In genomic region chr4:136117022-136117421, GRCm38 (mm10) we compare ENCODE assay signal across 8 mouse cellular contexts. TPM values are rescaled to one million over a fixed set of nuclear protein-coding genes. Genes with fewer than 3 reads are reported as not detected.
DNase-seq lines count a peak whose midpoint lies in the region; ATAC-seq and TF ChIP-seq lines count a peak whose summit lies in the region.

No protein-coding gene starts in this region.

- no peak overlapping the region for H3K4me3 ChIP-seq in heart, postnatal 0 days (ENCODE audit: low read depth, low read length)
- no peak overlapping the region for H3K4me3 ChIP-seq in lung, embryonic 15.5 days
- H3K4me3 ChIP-seq in left cerebral cortex, adult 2 months, result no peak overlapping the region

- H3K36me3 ChIP-seq in heart, postnatal 0 days (replicated peaks; ENCODE audit: control insufficient read depth, insufficient read depth, low read length), result no peaks in the 10 kb centered on the region
- H3K36me3 ChIP-seq in lung, embryonic 15.5 days, result no peaks in the 10 kb centered on the region

- 15% methylated on average over 13 of the region's 13 CpGs for WGBS in heart, postnatal 0 days
- 21% methylated on average over 13 of the region's 13 CpGs for WGBS in lung, embryonic 15.5 days

- DNase-seq in ovary, postnatal 36 days (ENCODE audit: low spot score), result peak; percentile 40
- DNase-seq in ovary, postnatal 10 days (ENCODE audit: low spot score), result no peak
- peak; percentile 78 for DNase-seq in heart, postnatal 0 days (ENCODE audit: low spot score)
- DNase-seq in left cerebral cortex, adult 2 months (ENCODE audit: extremely low spot score in 1 of 2, low spot score in 2 of 2), result no peak
- no peak for DNase-seq in thymus, postnatal 4 days

- H3K27me3 ChIP-seq in heart, postnatal 0 days (ENCODE audit: control insufficient read depth, insufficient read depth, low read length), result no peaks in the 10 kb centered on the region
- no peaks in the 10 kb centered on the region for H3K27me3 ChIP-seq in lung, embryonic 15.5 days

- intact Hi-C loops in left cerebral cortex, adult 2 months (cut with DNase I), result no loop called here

- TF ChIP-seq CTCF in heart, postnatal 0 days (IDR thresholded peaks at IDR 0.05; ENCODE audit: low read depth), result no peak
- TF ChIP-seq CTCF in left cerebral cortex, adult 2 months (IDR thresholded peaks at IDR 0.05), result no peak

- H3K27ac ChIP-seq in heart, postnatal 0 days (ENCODE audit: low read depth), result 0 out of 2 replicates have a peak overlapping the region, but pooled peaks have one; percentile 30
- no peak overlapping the region for H3K27ac ChIP-seq in lung, embryonic 15.5 days
- H3K27ac ChIP-seq in left cerebral cortex, adult 2 months, result no peak overlapping the region

- H3K9ac ChIP-seq in heart, postnatal 0 days (replicated peaks; ENCODE audit: low read depth, low read length), result no peak overlapping the region
- no peak overlapping the region for H3K9ac ChIP-seq in lung, embryonic 15.5 days

- peak; percentile 80 for ATAC-seq in common myeloid progenitor, adult 5-6 weeks (replicated peaks; ENCODE audit: low read depth, poor library complexity, severe bottlenecking)
- peak; percentile 77 for ATAC-seq in heart, postnatal 0 days (ENCODE audit: insufficient read depth, low read depth)
- peak; percentile 53; the same call in 1 of the 2 replicates for ATAC-seq in lung, embryonic 15.5 days (ENCODE audit: borderline replicate concordance, extremely low read depth, low FRiP score, low TSS enrichment)
- ATAC-seq in cerebellum, adult (ENCODE audit: insufficient number of reproducible peaks, low FRiP score, low TSS enrichment), result no peak

- no peak for TF ChIP-seq EP300 in heart, postnatal 0 days (IDR thresholded peaks at IDR 0.05; ENCODE audit: low read depth)

- peaks cover 8% of the 10 kb centered on the region for H3K4me1 ChIP-seq in heart, postnatal 0 days (ENCODE audit: control insufficient read depth, insufficient read depth)
- peaks cover 16% of the 10 kb centered on the region; the same call in 1 of the 2 replicates for H3K4me1 ChIP-seq in lung, embryonic 15.5 days

- H3K4me2 ChIP-seq in heart, postnatal 0 days (ENCODE audit: low read depth, low read length), result peak overlapping the region; percentile 1; the same call in 1 of the 2 replicates
- peak overlapping the region; percentile 28 for H3K4me2 ChIP-seq in lung, embryonic 15.5 days

- H3K9me3 ChIP-seq in heart, postnatal 0 days (replicated peaks; ENCODE audit: control insufficient read depth, low read length), result no peaks in the 10 kb centered on the region
- H3K9me3 ChIP-seq in lung, embryonic 15.5 days, result no peaks in the 10 kb centered on the region

RNA-seq across cellular contexts. Expression of gene Id3, which starts 26.3 kb away (rescaled TPM):
- 2.2 TPM in 1 of 2 replicates, not detected in the other for total RNA-seq in common myeloid progenitor, adult 5-6 weeks (2017)
- total RNA-seq in heart, postnatal 0 days (2014; rRNA removed; ENCODE audit: low replicate concordance), result 238 and 259 TPM in 2 replicates
- 169 and 188 TPM in 2 replicates for polyA plus RNA-seq in heart, postnatal 0 days (2015; fragmentation: Nextera tagmentation; extraction: Ambion mirVana)
- 498 and 529 TPM in 2 replicates for polyA plus RNA-seq in lung, embryonic 15.5 days (2015; fragmentation: Nextera tagmentation; extraction: Ambion mirVana)
- 10 to 100 TPM; 26.8 to 36.1 TPM for total RNA-seq in left cerebral cortex, adult 2 months (2021)

RNA-seq across cellular contexts. Expression of gene E2f2, which starts 55.2 kb away (rescaled TPM):
- total RNA-seq in common myeloid progenitor, adult 5-6 weeks (2017), result 4.3 and 6.8 TPM in 2 replicates
- total RNA-seq in heart, postnatal 0 days (2014; rRNA removed; ENCODE audit: low replicate concordance), result 6.4 and 6.9 TPM in 2 replicates
- 2.4 and 2.6 TPM in 2 replicates for polyA plus RNA-seq in heart, postnatal 0 days (2015; fragmentation: Nextera tagmentation; extraction: Ambion mirVana)
- polyA plus RNA-seq in lung, embryonic 15.5 days (2015; fragmentation: Nextera tagmentation; extraction: Ambion mirVana), result 13.7 and 16.1 TPM in 2 replicates
- total RNA-seq in left cerebral cortex, adult 2 months (2021), result 1 to 10 TPM in 1 of 2 experiments, under 1 TPM in 1; 0.36 to 1.3 TPM

Comparison
In these comparisons a context has a peak if more than half of its experiments do, and no peak if none do; other contexts are left out.
1. DNase-seq: peak in ovary, postnatal 36 days (single experiment) and heart, postnatal 0 days (single experiment); none in ovary, postnatal 10 days (single experiment), left cerebral cortex, adult 2 months (0 of 2) and thymus, postnatal 4 days (single experiment).